8 mouse cellular contexts compared by ENCODE assay signal in the genomic region with DNA sequence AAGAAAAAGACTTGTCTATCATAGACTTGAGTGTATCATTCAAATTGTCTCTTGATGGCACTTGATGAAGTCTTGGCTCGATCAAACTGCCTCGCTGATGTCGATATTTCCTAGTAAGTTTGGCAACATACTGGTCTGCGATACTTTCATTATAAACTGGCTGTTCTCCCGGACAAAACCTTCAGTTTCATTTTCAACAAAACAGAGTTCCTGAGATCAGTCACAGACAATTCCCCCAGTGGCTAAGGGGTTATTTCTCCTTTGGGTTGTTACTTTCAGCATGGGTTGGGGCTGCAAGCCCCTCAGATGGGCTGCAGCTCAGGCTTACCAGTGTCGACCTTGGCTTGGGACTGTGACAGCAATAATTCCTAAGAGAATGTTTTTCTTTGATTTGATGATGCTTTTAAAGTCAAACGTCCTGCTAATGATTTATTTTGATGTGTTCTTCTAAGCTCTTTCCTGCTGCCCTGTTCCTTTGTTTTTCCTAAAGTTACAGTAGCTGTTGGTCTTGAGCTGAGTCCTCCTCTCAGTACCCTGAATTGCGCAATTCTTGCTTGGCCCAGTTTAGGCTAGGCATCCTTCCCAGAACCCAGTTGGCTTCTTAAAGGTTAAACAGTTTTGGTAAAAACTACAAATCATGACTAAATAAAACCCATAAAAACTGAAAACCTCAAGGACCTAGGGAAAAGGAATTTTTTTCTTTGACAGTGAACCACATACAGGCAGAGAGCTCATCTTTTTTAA.
DNase-seq lines count a peak whose midpoint lies in the region.

No protein-coding gene starts in this region.

- intact Hi-C loops in gastrocnemius, postnatal 36 days (cut with DNase I) = loop anchor here (5.0 kb wide), 1 partner anchor 606 kb away; no protein-coding TSS in a partner anchor

- DNase-seq in urinary bladder, postnatal 25 days (ENCODE audit: low spot score) = peak; percentile 24
- DNase-seq in urinary bladder, postnatal 10 days (ENCODE audit: low spot score) = no peak
- DNase-seq in gastrocnemius, postnatal 36 days = peak; percentile 46 to 50
- DNase-seq in kidney, postnatal 4 days = peak; percentile 38 to 47
- DNase-seq in right cerebral cortex, postnatal 25 days = no peak
- no peak for DNase-seq in left cerebral cortex, adult 11 months (ENCODE audit: low spot score)
- no peak for DNase-seq in right cerebral cortex, postnatal 4 days
- no peak for DNase-seq in spleen, postnatal 14 days (ENCODE audit: low spot score in 2 of 2)

Comparison
In these comparisons a context has a peak if more than half of its experiments do, and no peak if none do; other contexts are left out.
1. DNase-seq: peak in urinary bladder, postnatal 25 days (single experiment), gastrocnemius, postnatal 36 days (2 of 2) and kidney, postnatal 4 days (2 of 2); none in urinary bladder, postnatal 10 days (single experiment), right cerebral cortex, postnatal 25 days (single experiment), left cerebral cortex, adult 11 months (single experiment), right cerebral cortex, postnatal 4 days (single experiment) and spleen, postnatal 14 days (0 of 2).